Mouse (Mus musculus) frontal cortex, adult 2 months (tissue): Measurements from ENCODE around the gene Dgkq. TPM values are rescaled to one million over a fixed set of nuclear protein-coding genes. Genes with fewer than 3 reads are reported as not detected.

Source experiments
- DNase-seq, 2 experiments: peaks; one replicate each; pipeline ENCODE4 v3.0.0; 2022; ENCODE audit warnings: low spot score in 1 of 2; ENCODE audit errors: extremely low spot score in 1 of 2
- polyA plus RNA-seq: library from polyadenylated mRNA; depleted of rRNA; stranded (reverse); fragments of >200 nt; gene quantifications from 2 replicates; pipeline ENCODE4 v1.2.3, GENCODE M21; 2012

Dgkq gene
- polyA plus RNA-seq, 1 experiment, result 59.1 TPM

GRCm38 (mm10) chr5:108691152-108691551, 21.7 kb upstream of the Dgkq start:
- no peak for DNase-seq

DNA sequence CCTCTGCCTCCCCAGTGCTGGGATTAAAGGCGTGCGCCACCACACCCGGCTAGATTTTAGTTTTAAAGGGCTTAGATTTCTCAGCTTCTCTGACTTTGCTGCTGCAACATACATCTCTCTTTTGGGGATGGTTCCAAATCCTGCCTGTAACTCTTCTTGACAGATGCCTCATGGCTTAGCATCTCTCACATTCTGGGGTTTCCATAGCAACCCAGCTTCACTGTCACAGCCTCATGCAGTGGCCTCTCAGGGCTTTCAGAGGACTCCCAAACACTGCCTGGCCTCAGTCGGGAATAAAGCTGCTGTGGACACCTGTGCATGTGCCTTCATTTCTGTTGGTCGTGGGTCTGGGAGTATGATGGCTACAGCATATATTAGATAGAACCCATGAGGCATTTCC, 19.6 kb upstream of the Dgkq start:
- DNase-seq, result no peak

DNA sequence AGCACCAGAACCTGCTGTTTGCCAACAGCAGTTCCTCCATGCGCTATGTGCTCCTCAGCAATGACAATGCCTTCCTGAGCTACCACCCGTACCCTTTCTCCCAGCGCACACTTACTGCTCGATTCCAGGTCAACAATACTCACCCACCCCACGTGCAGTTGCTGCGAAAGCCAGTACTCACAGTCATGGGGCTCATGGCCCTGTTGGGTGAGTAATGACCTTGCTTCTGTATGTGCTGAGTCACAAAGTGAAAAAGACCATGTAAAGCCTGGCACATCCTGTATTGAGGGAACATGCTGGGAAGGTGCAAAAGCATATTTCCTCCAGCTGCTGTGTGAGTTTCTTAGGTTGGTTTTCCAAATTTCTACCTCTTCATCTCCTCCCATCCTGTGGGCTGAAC, 11.4 kb upstream of the Dgkq start:
- no peak for DNase-seq

- DNase-seq, result no peak
These were observed 10.4 kb upstream of the Dgkq start for GRCm38 (mm10) chr5:108679909-108680308.

- no peak for DNase-seq
These were observed 8.9 kb upstream of the Dgkq start for GRCm38 (mm10) chr5:108678296-108678854.

GRCm38 (mm10) chr5:108677605-108678295, 8.3 kb upstream of the Dgkq start:
- DNase-seq, result peak; percentile 80 to 85

DNA sequence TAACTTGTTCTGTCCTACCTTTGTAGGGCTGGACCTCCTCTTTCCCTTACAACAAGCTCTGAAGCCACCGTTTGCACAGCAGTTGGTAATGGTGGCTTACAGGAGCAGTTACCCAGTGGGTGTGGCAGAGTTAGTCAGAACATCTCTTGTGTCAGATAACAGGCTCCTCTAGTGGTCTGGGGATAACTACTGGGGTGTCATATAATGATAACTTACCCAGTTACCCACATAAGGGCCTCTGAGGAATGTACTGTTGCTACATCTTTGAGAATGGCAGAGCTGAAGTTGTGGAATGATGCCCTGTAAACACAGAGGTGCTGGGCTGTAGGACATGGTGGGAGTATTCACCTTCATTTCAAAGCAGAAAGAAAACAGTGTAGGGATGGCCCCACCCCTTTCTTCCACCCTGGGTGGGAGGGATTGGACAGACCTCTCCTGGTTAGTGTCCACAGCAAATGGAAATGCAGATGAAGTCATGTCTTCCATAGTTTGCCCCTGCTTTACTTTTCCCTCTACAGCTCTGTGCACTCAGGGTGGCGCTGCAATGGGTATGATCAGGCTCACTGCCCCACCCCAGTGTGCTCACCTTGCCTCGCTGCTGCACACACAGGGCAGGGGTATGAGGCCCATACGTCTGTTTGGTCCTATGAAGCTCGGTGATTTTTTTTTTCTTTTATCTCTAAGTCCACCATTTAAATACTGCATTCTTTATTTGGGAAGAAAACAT, 7.5 kb upstream of the Dgkq start:
- DNase-seq, result no peak

GRCm38 (mm10) chr5:108675251-108675816, 5.9 kb upstream of the Dgkq start, which contains the start of gene Slc26a1:
Slc26a1 (minus strand) TSS chr5:108675569.
- DNase-seq, result no peak

DNA sequence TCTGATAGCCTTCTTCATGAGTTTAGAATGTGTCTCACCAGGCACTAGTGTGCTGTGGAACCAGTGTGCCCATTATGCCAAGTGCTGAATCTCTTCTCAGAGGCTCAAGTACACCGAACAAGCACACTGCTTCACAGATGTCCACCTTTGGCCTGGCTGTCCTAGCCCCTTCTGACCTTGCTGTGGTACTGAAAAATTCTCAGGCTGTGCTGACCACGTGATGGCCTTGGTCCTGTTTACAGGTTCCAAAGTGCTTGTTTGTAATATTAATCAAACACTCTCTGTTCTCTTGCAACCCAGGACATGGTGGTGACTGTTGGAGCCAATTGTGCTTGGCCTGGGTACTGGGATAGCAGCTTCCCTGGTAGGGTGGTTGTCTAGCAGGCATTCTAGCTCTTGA, 5.2 kb upstream of the Dgkq start:
- no peak for DNase-seq

DNA sequence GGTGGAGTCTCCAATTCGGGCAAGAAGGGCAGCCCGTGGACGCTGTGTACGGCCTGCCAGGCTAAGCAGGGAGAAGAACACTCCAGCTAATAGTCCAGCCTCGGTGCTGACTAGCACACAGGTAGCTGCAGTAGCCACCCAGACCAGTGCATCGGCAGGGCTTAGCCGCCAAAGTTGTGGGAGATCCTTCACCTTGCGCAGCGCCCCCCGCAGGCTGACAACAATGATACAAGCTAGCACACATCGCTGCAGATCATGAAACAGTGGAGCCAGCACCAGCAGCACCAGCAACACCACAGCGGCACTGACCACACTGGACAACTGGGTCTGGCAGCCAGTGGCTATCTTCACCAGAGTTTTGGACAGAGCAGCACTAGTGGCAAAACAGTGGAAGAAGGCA, 2.3 kb upstream of the Dgkq start:
- no peak for DNase-seq

GRCm38 (mm10) chr5:108670785-108671184, 1.3 kb upstream of the Dgkq start:
- DNase-seq, result peak in 1 of 2 experiments; percentile 58

DNA sequence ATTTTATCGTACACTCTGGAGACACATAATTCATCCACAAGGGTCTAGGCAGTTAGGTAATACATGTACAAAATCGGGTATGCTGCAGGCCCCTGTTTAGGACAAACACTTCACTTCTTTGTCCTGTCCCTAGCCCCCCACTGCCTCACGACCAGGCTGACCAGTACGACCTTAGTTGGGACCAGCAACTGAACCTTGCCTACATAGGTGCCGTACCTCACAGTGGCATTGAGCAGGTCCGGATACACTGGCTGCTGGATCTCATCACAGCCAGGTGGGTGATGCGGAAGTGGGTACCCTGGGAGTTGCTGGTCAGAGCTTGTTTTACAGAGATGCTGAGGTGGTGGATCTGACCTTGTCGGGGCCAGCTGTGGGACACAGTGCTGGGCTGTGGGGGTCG, 514 bp upstream of the Dgkq start:
- DNase-seq, result no peak

- no peak for DNase-seq
These were observed 1.0 kb downstream of the Dgkq start for GRCm38 (mm10) chr5:108668387-108668932.

- DNase-seq, result no peak
These were observed 2.1 kb downstream of the Dgkq start for GRCm38 (mm10) chr5:108667370-108667769.

GRCm38 (mm10) chr5:108665066-108665465, 4.4 kb downstream of the Dgkq start:
- DNase-seq, result no peak

DNA sequence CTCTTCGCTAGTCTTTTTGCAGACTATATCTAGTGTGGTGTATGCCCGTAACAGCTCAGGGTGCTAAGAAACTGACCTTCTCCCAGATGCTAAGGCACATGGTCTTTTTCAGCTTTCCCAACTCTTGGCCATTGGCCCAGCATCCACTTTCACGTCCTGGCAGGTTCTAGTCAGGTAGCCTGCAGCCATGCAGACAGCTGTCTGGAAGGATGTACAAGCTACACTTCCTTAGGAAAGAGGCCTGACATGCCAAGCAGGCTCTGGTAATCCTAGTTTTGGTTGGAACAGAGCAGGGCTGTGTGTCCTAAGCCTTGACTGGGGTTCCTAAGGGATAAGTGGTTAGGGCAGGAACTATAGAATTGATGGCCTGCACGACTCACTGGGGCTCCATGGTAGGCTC, 6.7 kb downstream of the Dgkq start:
- no peak for DNase-seq

- peak; percentile 83 to 92 for DNase-seq
These were observed 8.7 kb downstream of the Dgkq start for GRCm38 (mm10) chr5:108660632-108661268.

GRCm38 (mm10) chr5:108659698-108660631, 9.5 kb downstream of the Dgkq start, which contains the start of gene Idua:
Idua (plus strand) TSS chr5:108660331.
- no peak for DNase-seq

DNA sequence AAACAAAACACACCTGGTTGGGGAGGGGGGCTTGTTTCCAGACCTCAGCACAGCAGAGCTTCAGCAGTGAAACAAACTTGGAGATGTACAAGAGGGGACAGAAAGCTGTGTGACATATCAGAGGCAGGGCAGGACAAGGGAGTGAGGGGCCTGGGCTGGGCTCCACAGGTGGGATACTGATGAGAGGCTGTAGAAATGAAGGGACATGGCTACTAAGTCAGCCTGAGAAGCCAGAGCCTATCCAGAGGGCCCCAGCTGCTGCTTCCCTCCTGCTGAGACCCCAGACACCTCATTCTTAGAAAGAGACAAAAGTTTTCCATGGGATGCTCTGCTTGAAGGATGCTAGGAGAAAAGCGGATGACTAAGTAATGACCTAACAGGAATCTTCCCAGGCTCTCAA, 10.9 kb downstream of the Dgkq start:
- no peak for DNase-seq

DNA sequence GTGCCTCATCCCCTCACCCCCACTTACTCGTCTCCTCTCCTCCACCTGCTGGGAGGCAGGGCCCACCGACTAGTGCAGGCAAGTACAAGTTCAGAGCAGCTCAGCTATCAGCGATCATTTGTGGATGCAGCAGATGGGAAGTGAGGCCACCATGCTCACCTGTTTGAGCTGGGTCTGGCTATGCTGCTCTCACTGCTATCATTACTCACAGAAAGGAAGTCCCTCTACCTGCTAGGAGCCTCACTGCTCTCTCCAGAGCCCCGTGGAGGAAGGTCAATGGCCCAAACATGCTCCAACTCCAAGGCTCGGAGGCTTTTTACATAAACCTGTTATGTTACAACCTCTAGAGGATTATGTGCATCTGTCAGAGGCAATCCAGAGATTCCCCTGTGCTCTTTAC, 12.1 kb downstream of the Dgkq start:
- DNase-seq, result no peak
